In genomic region chr19:60611525-60612215, GRCm38 (mm10) we compare ENCODE assay signal across 9 mouse cellular contexts. TPM values are rescaled to one million over a fixed set of nuclear protein-coding genes. Genes with fewer than 3 reads are reported as not detected.
DNase-seq lines count a peak whose midpoint lies in the region; ATAC-seq and TF ChIP-seq lines count a peak whose summit lies in the region.
"Had no signal": no experiment of that assay in that cellular context is flagged by ENCODE, and none has a peak within 500 bp of the region (broad histone marks: within the 10 kb centered on the region; RNA-seq: fewer than 3 reads in every experiment).

No protein-coding gene starts in this region.

- intact Hi-C loops in heart, adult 2 months (cut with DNase I): no loop called here
- intact Hi-C loops in heart, postnatal 25 days (cut with DNase I): loop anchor here (5.0 kb wide), 1 partner anchor 174 kb away; no protein-coding TSS in a partner anchor

- no peak overlapping the region for H3K4me3 ChIP-seq in heart, adult 2 months
- H3K4me3 ChIP-seq in thymus, adult 2 months (ENCODE audit: control insufficient read depth, insufficient read depth, low read length): no peak overlapping the region
- H3K4me3 ChIP-seq in hindbrain, embryonic 13.5 days: no peak overlapping the region
- H3K4me3 ChIP-seq: stomach, embryonic 15.5 days had no signal

- peak; percentile 63 for TF ChIP-seq CTCF in heart, adult 2 months (IDR thresholded peaks at IDR 0.05)
- peak; percentile 58; the same call in 1 of the 2 replicates for TF ChIP-seq CTCF in thymus, adult 2 months (IDR thresholded peaks at IDR 0.05; ENCODE audit: borderline replicate concordance, control insufficient read depth, extremely low read depth, insufficient read depth, low read length, poor library complexity)

- no peaks in the 10 kb centered on the region for H3K36me3 ChIP-seq in heart, adult 2 months (ENCODE audit: control insufficient read depth, insufficient read depth, low read length)
- no peaks in the 10 kb centered on the region for H3K36me3 ChIP-seq in thymus, adult 2 months (ENCODE audit: control insufficient read depth, insufficient read depth, low read length)
- H3K36me3 ChIP-seq in hindbrain, embryonic 13.5 days: no peaks in the 10 kb centered on the region
- H3K36me3 ChIP-seq: stomach, embryonic 15.5 days had no signal

- peak; percentile 6 to 23 for DNase-seq in heart, adult 2 months
- DNase-seq in heart, postnatal 25 days (ENCODE audit: low spot score): no peak
- DNase-seq in thymus, adult 2 months: peak; percentile 14
- no peak for DNase-seq in thymus, adult 18-20 months
- peak; percentile 47 for DNase-seq in embryo, embryonic 11 days
- DNase-seq in lung, postnatal 4 days: peak; percentile 12 to 23
- DNase-seq in right cerebral cortex, adult 18-20 months: no peak

- H3K4me2 ChIP-seq in hindbrain, embryonic 13.5 days: no peak overlapping the region
- H3K4me2 ChIP-seq: stomach, embryonic 15.5 days had no signal

- H3K27me3 ChIP-seq in heart, adult 2 months (ENCODE audit: control insufficient read depth, insufficient read depth, low read length): no peaks in the 10 kb centered on the region
- H3K27me3 ChIP-seq in thymus, adult 2 months (ENCODE audit: control insufficient read depth, insufficient read depth, low read length): no peaks in the 10 kb centered on the region
- no peaks in the 10 kb centered on the region for H3K27me3 ChIP-seq in hindbrain, embryonic 13.5 days
- H3K27me3 ChIP-seq: stomach, embryonic 15.5 days had no signal

- TF ChIP-seq EP300 in heart, adult 2 months (IDR thresholded peaks at IDR 0.05; ENCODE audit: insufficient read depth, low read depth, low read length): no peak

- ATAC-seq in hindbrain, embryonic 13.5 days (ENCODE audit: low FRiP score): no peak

- 33% methylated on average over 12 of the region's 12 CpGs for WGBS in heart, adult 2 months
- WGBS in thymus, adult 2 months: 35% methylated on average over 12 of the region's 12 CpGs
- 46% methylated on average over 12 of the region's 12 CpGs for WGBS in hindbrain, embryonic 13.5 days

- no peaks in the 10 kb centered on the region for H3K4me1 ChIP-seq in heart, adult 2 months (ENCODE audit: control insufficient read depth, insufficient read depth, low read length)
- no peaks in the 10 kb centered on the region; the same call in 1 of the 2 replicates for H3K4me1 ChIP-seq in thymus, adult 2 months (replicated peaks; ENCODE audit: control insufficient read depth, insufficient read depth, low read length)
- H3K4me1 ChIP-seq in hindbrain, embryonic 13.5 days (replicated peaks): 0 out of 2 replicates have a peak, but pooled peaks cover 3% of the 10 kb centered on the region
- H3K4me1 ChIP-seq: stomach, embryonic 15.5 days had no signal

- no peak overlapping the region for H3K27ac ChIP-seq in heart, adult 2 months
- no peak overlapping the region for H3K27ac ChIP-seq in thymus, adult 2 months (ENCODE audit: control insufficient read depth, insufficient read depth, low read length)
- H3K27ac ChIP-seq in hindbrain, embryonic 13.5 days: no peak overlapping the region
- H3K27ac ChIP-seq: stomach, embryonic 15.5 days had no signal

- H3K9me3 ChIP-seq in hindbrain, embryonic 13.5 days: no peaks in the 10 kb centered on the region
- H3K9me3 ChIP-seq: stomach, embryonic 15.5 days had no signal

- H3K79me2 ChIP-seq in heart, adult 2 months (replicated peaks; ENCODE audit: control insufficient read depth, insufficient read depth, low read length): no peaks in the 10 kb centered on the region

- TF ChIP-seq POLR2A in heart, adult 2 months (IDR thresholded peaks at IDR 0.05; ENCODE audit: insufficient read depth, low read depth, low read length): no peak
- TF ChIP-seq POLR2A in thymus, adult 2 months (IDR thresholded peaks at IDR 0.05; ENCODE audit: control insufficient read depth, extremely low read depth, insufficient read depth, low read length, poor library complexity): no peak

- no peak overlapping the region for H3K9ac ChIP-seq in heart, adult 2 months (ENCODE audit: low read depth, low read length)
- no peak overlapping the region for H3K9ac ChIP-seq in hindbrain, embryonic 13.5 days
- H3K9ac ChIP-seq: stomach, embryonic 15.5 days had no signal

RNA-seq across cellular contexts. Expression of gene Cacul1, which starts 30.8 kb away (rescaled TPM):
- total RNA-seq in heart, adult 2 months (2021): 10 to 100 TPM; 27.4 to 27.8 TPM
- polyA plus RNA-seq in heart, adult 2 months (2012; rRNA removed): 5.8 and 10.8 TPM in 2 replicates
- total RNA-seq in heart, postnatal 25 days (2021): 10 to 100 TPM; 27.6 to 28.5 TPM
- polyA plus RNA-seq in thymus, adult 2 months (2012; rRNA removed): 13.8 and 21.3 TPM in 2 replicates
- polyA plus RNA-seq in hindbrain, embryonic 13.5 days (2015; fragmentation: Nextera tagmentation; extraction: Ambion mirVana): 21.2 and 23.0 TPM in 2 replicates

Comparison
In these comparisons a context has a peak if more than half of its experiments do, and no peak if none do; other contexts are left out.
1. DNase-seq: peak in heart, adult 2 months (2 of 2), thymus, adult 2 months (single experiment), embryo, embryonic 11 days (single experiment) and lung, postnatal 4 days (2 of 2); none in heart, postnatal 25 days (single experiment), thymus, adult 18-20 months (0 of 2) and right cerebral cortex, adult 18-20 months (single experiment).